Mouse (Mus musculus) embryo, embryonic 11.5 days (tissue): ENCODE data around the gene Lzic.

ENCODE experiments used
- DNase-seq: peaks from one replicate; pipeline ENCODE4 v3.0.0-alpha.2; 2012; ENCODE audit warnings: low read depth, low spot score

Gene Lzic

DNA sequence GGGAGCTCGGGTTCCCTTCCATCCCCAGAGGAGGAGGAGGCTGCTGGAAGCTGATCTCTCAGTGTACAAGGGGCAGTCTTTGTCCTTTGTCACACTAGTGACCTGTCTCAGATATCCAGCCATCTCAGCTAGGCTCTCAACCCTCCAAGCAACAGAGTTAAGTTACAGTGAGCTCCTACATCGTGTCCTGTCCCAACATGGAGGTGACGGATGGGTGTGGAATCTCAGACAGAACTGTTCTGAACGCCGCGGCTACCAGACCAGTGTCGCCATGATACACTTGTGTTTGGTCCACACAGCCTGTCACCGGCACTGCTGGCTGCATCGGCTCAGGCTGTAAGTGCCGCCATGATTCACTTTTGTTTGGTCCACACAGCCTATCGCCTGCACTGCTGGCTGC, 8.0 kb upstream of the Lzic start, which contains the start of gene Tmem274:
Tmem274 (plus strand) TSS at position 301 of the 400 bp plus-strand sequence.
- DNase-seq: no peak

DNA sequence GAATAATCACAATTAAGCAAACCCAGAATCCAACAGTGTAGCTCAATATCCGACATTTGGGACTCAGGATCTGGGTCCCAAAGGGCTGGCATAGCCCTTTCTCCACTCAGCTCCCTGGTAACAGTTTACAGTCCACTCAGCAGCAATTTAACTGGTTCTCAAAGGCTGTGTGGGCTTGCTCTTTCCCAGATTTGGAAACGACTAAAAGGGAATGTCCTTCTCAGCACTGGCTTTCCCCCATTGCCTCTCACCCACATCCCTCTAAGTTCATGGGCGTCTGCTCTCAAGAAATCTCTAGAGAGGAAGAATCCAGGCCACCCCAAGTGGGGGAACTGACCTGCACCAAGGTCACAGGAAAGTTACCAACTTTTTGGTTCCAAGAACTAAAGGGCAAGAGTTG, 463 bp upstream of the Lzic start:
- no peak for DNase-seq

DNA sequence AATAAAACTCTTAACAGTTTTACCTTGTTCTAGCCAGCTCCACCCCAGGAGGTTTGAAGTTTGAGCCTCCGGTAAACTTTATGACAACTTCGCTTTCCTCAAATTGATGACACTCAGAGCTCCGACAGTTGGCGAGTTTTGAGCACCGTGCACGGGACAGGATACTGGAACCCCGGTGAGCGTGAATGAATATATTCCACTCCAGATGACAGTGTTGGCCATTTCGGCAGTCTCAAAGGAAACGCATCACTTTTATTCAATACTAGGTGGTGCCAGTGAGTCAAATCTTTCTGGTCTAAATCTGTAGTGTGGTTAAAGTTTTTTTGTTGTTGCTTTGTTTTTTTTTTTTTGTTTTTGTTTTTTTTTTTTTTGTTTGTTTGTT, 787 bp downstream of the Lzic start:
- DNase-seq: no peak

DNA sequence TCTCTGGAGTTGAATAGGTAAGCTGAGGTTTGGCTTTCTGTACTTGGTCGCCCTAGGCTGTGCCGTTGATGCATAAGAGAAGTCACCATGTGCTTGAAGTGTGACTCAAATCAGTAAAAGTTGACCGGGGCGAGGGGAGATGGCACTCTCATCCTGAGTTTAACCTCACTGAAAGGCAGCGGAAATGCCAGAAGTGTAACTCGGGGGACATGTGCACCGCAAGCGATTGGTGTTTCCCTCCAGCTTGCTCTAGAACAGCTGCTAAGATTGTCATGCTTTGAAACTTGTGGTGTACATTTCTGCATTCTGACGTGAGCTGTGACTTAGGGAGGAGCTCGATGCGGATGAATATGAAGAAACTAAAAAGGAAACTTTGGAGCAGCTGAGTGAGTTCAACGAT, 2.7 kb downstream of the Lzic start:
- no peak for DNase-seq

DNA sequence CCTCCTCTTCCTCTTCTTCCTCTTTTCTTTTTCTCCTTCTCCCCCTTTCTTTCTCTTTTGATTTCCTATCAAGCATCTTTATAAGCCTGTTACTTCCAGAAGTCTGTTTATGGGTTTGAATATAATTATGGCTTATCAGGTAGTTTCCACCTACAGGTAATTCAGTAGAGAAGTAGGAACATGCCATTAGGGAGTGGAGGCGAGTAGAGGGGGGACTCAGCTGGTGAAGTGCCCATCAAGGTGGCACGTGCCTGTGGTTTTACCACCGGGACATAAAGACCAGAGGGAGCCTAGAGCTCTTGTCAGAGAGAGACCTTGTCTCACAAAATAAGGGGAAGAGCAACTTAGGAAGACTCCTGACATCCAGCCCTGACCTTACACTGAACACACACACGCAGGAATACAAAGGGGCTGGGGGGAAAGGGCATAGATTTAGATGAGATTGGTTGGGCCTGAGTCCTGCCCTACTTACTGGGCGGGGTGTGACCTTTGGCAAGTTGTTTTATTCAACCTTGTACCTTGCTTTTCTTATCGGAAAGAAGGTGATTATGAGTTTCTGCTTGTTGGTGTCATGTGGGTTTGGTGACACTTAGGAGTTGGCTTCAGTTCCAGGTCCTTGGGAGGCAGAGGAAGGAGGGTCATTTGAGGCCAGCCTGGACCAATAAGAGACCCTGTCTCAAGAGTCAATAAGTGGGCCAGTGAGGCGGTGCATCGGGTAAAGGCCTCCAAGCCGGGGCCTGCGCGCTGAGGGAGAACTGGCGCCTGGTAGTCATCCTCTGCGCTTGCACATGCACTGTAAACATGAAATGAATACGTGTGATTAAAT, 4.6 kb downstream of the Lzic start:
- no peak for DNase-seq

DNA sequence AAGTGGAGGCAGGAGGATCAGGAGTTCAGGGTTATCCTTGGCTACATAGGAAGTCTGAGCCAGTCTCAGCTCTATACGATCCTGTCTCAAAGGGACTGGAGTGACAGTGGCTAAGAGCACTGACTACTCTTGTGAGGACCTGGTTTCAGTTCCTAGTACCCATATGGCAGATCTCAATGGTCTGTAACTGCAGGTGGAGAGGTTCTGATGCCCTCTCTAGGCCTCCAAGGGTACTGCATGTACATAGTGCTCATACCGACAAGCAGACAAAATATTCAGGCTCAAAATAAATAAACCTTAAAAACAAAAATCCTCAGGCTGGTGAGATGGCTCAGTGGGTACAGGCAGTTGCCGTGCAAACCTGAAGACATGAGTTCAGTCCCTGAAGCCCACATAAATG, 6.1 kb downstream of the Lzic start:
- DNase-seq: no peak

DNA sequence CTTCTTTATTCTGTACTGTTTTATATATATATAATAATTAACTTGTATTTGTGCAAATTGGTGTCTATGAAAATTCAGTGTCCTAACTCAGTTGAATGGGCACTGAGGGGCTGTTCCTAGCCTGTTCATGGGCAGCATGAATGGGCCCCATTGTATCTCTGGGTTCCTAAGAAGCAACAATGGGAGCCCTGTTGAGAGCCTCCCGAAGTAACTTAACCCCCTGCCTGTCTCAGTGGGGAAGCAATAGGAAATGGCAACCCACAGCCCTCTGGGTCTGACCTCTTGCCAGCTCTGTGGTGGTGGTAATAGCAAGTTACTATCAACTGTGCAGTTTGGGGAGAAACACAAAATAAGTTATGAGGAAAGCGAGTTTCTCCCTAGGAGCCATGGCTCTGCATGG, 11.6 kb downstream of the Lzic start:
- no peak for DNase-seq

DNA sequence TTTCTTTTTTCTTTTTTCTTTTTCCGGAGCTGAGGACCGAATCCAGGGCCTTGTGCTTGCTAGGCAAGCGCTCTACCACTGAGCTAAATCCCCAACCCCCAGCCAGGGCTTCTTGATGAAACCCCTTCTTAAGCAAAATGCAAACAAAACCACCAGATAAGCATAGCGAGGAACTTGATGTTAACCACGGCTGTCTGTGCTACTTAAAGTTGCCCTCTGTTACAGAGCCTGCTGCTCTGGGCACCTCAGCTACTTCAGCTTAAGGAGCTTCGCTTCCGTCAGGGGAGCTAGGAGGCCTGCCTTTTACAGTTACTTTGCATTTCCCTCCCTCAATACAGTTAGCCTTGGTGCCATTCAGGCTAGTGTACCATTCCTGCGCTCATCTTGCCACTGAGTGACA, 13.9 kb downstream of the Lzic start:
- DNase-seq: no peak

DNA sequence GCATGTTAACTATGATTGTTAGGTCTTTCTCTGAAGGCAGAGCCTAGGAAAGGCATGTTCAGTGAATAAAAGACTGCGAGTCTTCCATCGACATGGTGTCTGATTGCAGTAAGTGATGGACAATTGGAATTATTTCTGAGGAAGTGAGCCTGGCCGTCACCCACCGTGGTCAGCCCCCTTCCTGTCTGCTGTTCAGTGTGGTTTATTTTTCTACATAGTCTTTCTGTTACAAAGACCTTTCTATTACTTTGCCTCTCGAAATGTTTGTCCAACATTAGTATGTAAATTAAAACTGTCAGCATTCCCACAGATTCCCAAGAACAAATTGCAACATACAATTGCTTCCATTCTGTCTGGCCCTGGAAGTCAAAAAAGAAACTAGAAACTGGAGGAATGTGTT, 14.8 kb downstream of the Lzic start:
- DNase-seq: no peak

DNA sequence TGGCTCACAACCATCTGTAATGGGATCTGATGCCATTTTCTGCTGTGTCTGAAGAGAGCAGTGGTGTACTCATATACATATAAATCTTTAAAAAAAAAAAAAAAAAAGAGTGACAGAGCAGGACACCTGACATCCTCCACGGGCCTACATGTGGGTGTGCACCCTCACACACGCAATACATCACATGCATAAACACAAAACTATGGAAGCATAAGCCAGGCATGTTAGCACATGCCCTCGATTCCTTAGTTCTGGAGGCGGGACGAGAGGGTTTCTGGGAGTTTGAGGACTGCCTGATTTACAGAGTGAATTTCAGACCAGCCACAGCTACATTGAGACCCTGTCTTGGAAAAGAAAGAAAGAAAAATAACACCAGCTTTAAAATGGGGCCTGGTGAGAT, 19.3 kb downstream of the Lzic start:
- DNase-seq: no peak

DNA sequence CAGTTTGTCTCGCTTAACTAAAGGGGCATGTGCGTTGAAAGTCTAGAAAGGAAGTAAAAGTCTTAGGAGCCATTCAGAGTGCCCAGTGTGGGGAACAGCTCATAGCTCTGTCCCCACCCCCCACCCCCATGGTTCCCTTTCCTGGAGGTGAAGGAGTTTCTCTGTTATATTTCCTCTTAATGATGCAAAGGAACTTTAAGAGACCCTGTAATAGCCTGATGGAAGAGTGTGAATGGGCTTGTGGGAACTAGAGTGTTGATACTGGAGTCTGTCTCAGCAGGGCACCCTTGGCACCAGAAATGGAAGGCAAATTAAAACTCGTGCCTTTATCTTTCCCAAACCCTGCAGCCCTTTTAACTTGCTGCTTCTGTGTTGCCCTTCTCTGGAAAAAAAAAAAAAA, 19.8 kb downstream of the Lzic start:
- DNase-seq: no peak

DNA sequence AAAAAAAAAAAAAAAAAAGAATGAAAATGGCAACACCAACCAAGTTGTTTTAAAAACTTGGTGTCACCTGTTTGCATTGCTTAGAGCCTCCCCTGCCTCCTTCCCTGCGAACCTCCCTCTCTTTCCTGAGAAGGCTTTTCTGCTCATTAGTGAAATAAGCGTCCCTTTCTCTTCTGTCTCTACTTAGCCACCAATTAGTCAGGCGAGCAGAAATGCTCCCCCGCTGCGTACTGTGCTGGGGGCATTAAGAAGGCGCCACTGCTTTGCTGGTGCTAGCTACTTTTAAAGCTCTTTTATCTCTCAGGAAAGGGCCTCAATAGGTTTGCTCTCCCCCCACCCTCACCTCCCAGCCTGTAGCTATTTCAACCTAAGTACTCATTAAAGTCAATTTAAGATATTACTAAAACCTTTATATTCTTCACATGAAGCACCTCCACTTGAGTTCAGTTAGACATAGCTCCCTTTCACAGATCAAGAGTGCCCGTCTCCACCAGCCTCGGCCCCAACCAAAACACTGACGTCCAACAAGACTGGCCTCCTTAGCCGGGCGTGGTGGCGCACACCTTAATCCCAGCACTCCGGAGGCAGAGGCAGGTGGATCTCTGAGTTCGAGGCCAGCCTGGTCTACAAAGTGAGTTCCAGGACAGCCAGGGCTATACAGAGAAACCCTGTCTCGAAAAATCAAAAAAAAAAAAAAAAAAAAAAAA, 20.4 kb downstream of the Lzic start:
- no peak for DNase-seq

DNA sequence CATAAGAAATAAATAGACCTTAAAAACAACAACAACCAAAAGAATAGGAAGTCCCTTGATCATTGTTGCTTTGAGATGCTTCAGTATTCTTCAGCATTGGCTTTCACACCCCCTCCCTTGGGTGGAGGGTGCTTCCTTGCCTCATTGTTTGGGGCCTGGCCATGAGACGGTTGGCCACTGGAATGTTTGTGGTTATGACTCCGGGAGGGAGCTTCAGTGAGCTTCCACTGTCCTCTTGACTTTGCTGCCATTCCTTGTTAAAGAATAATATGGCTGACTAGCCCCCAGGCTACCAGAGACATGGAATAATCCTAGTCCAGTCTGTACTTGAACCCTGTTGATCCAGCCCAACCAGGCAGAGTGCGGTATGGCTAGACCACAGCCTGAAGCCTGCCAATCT, 21.9 kb downstream of the Lzic start:
- no peak for DNase-seq

DNA sequence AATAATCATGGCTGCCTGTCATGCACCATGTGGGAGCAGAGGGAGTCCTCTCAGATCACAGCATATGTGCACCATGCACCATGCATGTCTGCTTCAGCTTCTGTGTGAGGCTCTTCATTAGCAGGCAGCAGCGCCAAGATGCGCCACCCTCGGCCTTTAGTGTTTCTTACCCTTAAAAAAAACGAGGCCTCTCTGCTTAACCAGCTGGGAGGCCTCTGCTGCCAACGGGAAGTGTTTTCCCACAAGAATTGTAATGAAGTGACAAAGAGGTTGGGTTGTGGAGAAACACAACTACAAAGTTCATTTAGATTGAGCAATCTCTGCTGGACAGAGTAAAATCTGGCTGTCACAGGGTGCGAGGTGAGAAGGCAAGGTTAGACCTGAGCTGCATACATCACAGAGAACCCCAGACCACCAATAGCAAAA, 26.2 kb downstream of the Lzic start:
- DNase-seq: no peak

DNA sequence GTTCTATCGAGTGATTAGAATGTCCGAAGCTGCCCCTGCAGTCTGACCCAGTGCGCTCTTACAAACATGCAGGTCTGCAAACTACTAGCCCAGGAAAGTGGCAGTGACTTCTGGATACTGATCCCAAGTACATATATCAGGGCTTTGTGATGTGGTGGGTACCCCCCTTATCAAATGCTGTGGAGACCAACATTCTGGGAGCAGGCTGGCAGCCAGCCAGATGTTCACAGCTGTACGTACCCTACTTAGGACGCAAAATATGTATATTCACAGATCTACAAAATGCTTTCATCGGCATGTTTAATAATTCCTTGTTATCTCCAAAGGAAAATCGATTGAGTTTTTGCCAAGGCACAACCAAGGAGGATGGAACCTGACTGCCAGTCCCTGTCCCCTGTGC, 27.0 kb downstream of the Lzic start:
- DNase-seq: no peak

DNA sequence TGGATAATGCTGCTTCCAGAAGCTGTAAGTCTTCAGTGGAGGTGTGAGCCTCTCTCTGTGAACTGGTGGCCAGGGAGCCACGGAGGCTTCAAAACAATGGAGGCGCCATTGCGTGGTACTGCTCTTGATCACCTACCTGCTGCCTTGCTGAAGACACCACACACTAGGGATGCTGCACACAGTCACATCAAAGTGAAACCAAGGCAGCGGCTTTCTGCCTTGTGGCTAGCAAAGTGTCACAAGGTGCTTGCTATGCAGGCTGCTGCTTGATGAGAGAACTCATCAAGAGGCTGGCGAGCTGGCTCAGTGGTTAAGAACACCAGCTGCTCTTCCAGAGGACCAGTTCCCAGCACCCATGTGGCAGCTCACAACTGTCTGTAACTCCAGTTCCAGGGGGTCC, 30.7 kb downstream of the Lzic start:
- DNase-seq: no peak

DNA sequence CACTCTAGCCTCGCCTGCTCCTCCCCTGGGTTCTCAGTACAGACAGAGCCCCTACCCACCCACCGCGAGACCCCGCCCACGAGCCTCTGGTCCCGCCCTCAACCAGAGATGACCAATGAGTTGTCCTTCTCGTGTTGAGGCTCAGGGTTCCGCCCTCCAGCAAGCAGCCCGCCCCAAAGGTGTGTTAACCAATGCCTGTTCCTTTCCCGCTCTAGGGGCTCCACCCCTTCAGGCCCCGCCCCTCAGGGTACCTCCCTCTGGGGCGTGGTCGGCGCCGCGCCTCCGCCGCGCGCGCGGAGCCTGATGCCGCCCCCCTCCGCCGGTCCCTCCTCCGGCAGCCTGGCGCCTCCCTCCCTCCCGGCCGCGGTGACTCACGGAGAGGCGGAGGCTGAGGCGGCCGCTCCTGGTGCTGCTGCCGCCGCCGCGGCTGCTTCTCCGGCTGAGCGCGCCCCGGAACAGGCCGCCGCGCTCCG, 32.9 kb downstream of the Lzic start, which contains the start of gene Ctnnbip1:
Ctnnbip1 (plus strand) TSS at position 369 of the 473 bp plus-strand sequence.
- peak; percentile 92 for DNase-seq

DNA sequence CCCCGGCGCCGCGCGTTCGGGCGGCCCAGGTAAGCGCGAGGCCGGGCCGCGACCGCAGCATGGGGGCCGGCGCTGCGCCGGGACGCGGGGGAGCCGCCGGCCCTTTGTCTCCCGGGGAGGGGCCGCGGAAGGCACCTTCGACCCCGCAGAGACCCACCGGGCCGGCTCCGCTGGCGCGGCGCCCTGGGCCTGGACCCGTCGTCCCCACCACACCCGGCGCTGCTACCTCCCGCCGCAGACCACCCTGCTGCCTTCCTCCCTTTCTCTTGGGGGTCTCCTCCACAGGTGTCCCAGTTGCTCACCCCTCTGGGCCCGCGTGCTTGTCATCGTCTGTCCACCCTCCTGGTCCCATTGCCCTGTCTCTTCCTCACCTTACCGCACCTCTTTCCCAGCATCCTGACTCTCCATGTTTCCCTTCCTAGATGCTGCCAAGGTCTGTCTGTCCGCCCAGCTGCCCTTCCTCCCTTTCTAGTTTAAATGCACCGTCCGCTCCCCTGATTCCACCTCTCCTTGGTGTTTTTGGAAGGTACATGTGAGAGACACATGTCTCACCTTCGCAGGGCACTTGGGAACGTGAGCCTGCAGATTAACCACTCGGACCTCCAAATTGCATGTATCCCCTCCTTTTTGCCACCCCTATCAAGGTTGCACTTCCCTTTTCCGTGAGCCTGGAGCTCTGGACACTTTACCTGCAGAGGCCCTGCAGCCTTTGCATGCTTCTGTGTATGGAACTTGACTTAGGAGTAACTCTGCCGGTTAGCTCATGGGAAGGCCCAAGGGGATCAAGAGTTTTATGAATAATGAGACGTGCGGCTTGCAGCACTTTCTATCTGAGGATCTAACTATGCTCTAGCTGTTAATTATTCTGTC, 33.6 kb downstream of the Lzic start:
- DNase-seq: no peak

DNA sequence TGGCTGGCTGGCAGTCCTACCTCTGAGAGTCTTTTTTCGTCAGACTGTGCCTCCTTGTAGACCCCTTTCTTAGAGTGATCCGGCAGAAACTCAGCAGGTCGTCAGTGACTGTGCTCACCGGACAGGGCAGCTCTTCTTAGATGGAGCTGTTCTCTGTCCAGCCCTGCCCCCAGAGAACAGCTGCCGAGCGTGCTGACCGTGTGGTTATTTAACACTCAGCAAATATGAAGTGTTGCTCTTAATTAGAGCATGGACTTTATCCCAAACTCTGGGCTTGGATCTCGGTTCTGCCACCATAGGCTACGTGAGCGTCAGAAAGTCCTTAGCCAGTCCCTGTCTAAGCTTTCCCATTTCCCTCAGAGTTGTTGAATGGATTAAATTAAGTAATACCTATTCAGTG, 36.2 kb downstream of the Lzic start:
- DNase-seq: no peak

DNA sequence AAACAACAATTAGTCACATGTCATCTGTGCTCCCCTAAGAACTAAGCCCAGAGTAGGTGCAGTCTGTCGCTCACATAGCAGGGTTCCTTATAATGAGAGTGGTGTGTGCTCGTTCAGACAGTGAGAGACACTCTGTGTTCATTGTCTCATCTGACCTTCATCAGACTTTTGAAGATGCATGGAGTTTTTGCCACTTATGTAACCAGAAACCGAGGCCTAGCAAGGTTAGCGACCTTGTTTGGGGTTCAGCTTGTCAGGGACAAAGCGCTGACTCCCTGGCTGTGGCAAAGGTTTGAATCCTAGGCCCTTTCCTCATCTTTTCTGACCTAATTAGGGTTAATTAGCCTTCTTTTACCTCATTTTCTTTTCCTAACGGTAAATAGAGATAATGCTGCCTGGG, 38.9 kb downstream of the Lzic start:
- DNase-seq: no peak

DNA sequence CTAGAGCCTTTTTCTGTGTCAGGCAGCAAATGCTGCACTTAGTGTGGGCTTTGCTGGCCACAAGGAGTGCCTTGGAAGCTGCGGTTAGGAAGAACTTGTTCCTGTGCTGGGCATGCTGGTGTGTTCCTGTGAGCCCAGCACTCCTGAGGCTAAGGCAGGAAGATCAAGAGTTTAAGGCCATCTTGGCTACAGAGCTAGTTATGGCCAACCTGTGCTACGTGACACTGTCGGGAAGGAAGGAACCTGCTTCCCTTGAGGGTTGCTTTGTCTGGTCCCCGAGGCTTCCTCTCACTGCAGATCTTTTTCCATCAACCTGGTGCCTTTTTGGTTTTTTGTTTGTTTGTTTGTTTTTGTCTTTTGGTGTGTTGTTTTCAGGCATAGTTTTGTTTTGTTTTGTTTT, 40.1 kb downstream of the Lzic start:
- no peak for DNase-seq

DNA sequence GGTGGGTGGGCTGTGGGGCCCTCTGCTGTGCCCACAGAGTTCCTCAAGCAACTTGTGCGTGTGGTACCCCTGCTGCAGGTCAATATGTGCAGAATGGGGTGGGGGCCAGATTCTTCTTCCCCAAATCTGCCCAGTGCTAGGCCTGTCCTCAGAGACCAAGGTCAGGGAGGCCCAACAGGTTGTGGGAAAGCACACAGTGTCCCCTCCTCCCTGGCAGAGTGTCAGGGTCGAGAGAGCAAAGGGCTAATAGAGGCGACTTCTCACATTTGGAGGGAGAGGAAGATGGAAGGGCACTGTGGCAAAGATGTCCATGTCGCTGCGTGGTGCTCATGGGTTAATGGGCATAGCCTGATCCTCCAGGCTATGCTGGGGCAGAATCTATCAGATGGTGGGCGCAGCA, 40.8 kb downstream of the Lzic start:
- no peak for DNase-seq
